Mouse (Mus musculus) WW6 (cell line): ENCODE data around the gene Ube2d2b.

Source experiments
- DNase-seq: peaks from one replicate; pipeline ENCODE4 v3.0.0-alpha.2; 2013; ENCODE audit warnings: low read depth, low spot score

Gene Ube2d2b

GRCm38 (mm10) chr5:107854556-107854955 lies 24.7 kb downstream of the Ube2d2b start:
- DNase-seq = no peak

- DNase-seq = no peak
Measured at GRCm38 (mm10) chr5:107855546-107855945, 25.6 kb downstream of the Ube2d2b start.

GRCm38 (mm10) chr5:107858963-107859362 lies 29.1 kb downstream of the Ube2d2b start:
- DNase-seq = no peak

- DNase-seq = no peak
Measured at GRCm38 (mm10) chr5:107863971-107864370, 34.1 kb downstream of the Ube2d2b start.

- no peak for DNase-seq
Measured at GRCm38 (mm10) chr5:107866127-107867126, 36.5 kb downstream of the Ube2d2b start.

- no peak for DNase-seq
Measured at GRCm38 (mm10) chr5:107867970-107868904, 38.3 kb downstream of the Ube2d2b start.

GRCm38 (mm10) chr5:107868905-107869424 lies 39.1 kb downstream of the Ube2d2b start:
- DNase-seq = peak; percentile 92

GRCm38 (mm10) chr5:107869701-107870100 lies 39.8 kb downstream of the Ube2d2b start:
- no peak for DNase-seq

GRCm38 (mm10) chr5:107873330-107873729 lies 43.4 kb downstream of the Ube2d2b start:
- DNase-seq = no peak

- DNase-seq = no peak
Measured at GRCm38 (mm10) chr5:107873886-107874302, 44.0 kb downstream of the Ube2d2b start.

- no peak for DNase-seq
Measured at GRCm38 (mm10) chr5:107874561-107875260, 44.8 kb downstream of the Ube2d2b start, which contains the start of gene Evi5. Gene Evi5, minus strand, starts transcription at chr5:107875107.

GRCm38 (mm10) chr5:107875261-107875611 lies 45.3 kb downstream of the Ube2d2b start:
- DNase-seq = no peak

- no peak for DNase-seq
Measured at GRCm38 (mm10) chr5:107877053-107877452, 47.2 kb downstream of the Ube2d2b start.

GRCm38 (mm10) chr5:107880710-107881109 lies 50.8 kb downstream of the Ube2d2b start:
- DNase-seq = no peak
